Mouse (Mus musculus) myocyte (in vitro differentiated cells): ENCODE data around the gene Mak.

Experiments used
- CEBPB ChIP-seq: IDR thresholded peaks from 2 replicates; pipeline ENCODE4 v1.6.1; 2011; ENCODE audit warnings: mild to moderate bottlenecking, moderate library complexity; ENCODE audit not compliant: poor library complexity, insufficient read depth, severe bottlenecking
- E2F4 ChIP-seq: IDR thresholded peaks from one replicate; pipeline ENCODE4 v1.6.1; 2011; ENCODE audit warnings: mild to moderate bottlenecking, control low read depth, moderate library complexity; ENCODE audit not compliant: insufficient read depth
- MAX ChIP-seq: IDR thresholded peaks from one replicate; pipeline ENCODE4 v1.6.1; 2011; ENCODE audit warnings: low read depth, mild to moderate bottlenecking, control low read depth
- MYOG ChIP-seq, 3 experiments: IDR thresholded peaks; one replicate each; pipeline ENCODE4 v1.6.1; 2011; ENCODE audit warnings: control low read depth in 2 of 3, low read depth in 2 of 3, mild to moderate bottlenecking in 2 of 3; ENCODE audit not compliant: insufficient read length in 2 of 3, control insufficient read depth in 1 of 3, insufficient read depth in 1 of 3
- POLR2A ChIP-seq: IDR thresholded peaks from one replicate; pipeline ENCODE4 v1.6.1; 2011; ENCODE audit warnings: low read depth, mild to moderate bottlenecking, control low read depth, moderate library complexity; ENCODE audit not compliant: insufficient read length
- POLR2AphosphoS2 ChIP-seq: IDR thresholded peaks from one replicate; pipeline ENCODE4 v1.6.1; 2011; ENCODE audit warnings: low read depth, control low read depth; ENCODE audit not compliant: insufficient read length
- USF1 ChIP-seq: IDR thresholded peaks from one replicate; pipeline ENCODE4 v1.6.1; 2011; ENCODE audit warnings: low read depth, mild to moderate bottlenecking, control low read depth, moderate library complexity

GRCm38 (mm10) chr13:41077921-41078320, 1.6 kb downstream of the Mak start:
- TF ChIP-seq MYOG (IDR thresholded peaks at IDR 0.05; ENCODE audit: control insufficient read depth in 1 of 3, insufficient read depth in 1 of 3, insufficient read length in 2 of 3, low read depth in 2 of 3) = no peak
- TF ChIP-seq POLR2A = no peak
- no peak for TF ChIP-seq CEBPB
- no peak for TF ChIP-seq MAX
- no peak for TF ChIP-seq POLR2AphosphoS2
- TF ChIP-seq E2F4 = no peak
- TF ChIP-seq USF1 = no peak
